Mouse (Mus musculus): ENCODE results near the gene Tec.

The Tec gene

GRCm38 (mm10) chr5:72868091-72868875 lies at the start of gene Tec:
Gene Tec (minus strand): TSS chr5:72868483.
- in situ Hi-C loops (cut with MboI, MseI), result no loop called here

- in situ Hi-C loops (cut with MboI, MseI), result no loop called here
These were observed 48.6 kb upstream of the Tec start for GRCm38 (mm10) chr5:72916851-72917250.

GRCm38 (mm10) chr5:72916048-72916447 lies 47.8 kb upstream of the Tec start:
- in situ Hi-C loops (cut with MboI, MseI), result no loop called here

GRCm38 (mm10) chr5:72914633-72915561 lies 46.6 kb upstream of the Tec start:
- in situ Hi-C loops (cut with MboI, MseI), result no loop called here

GRCm38 (mm10) chr5:72913648-72914557 lies 45.6 kb upstream of the Tec start, which contains the start of gene Slain2:
Gene Slain2 (plus strand): TSS chr5:72914304.
- in situ Hi-C loops (cut with MboI, MseI), result no loop called here

- in situ Hi-C loops (cut with MboI, MseI), result no loop called here
These were observed 43.0 kb upstream of the Tec start for GRCm38 (mm10) chr5:72911284-72911683.

GRCm38 (mm10) chr5:72910373-72910772 lies 42.1 kb upstream of the Tec start:
- in situ Hi-C loops (cut with MboI, MseI), result no loop called here

- in situ Hi-C loops (cut with MboI, MseI), result no loop called here
These were observed 41.1 kb upstream of the Tec start for GRCm38 (mm10) chr5:72909363-72909762.

- in situ Hi-C loops (cut with MboI, MseI), result no loop called here
These were observed 40.1 kb upstream of the Tec start for GRCm38 (mm10) chr5:72908324-72908936.

- in situ Hi-C loops (cut with MboI, MseI), result no loop called here
These were observed 39.1 kb upstream of the Tec start for GRCm38 (mm10) chr5:72907402-72907801.

GRCm38 (mm10) chr5:72904903-72905790 lies 36.9 kb upstream of the Tec start:
- in situ Hi-C loops (cut with MboI, MseI), result no loop called here

GRCm38 (mm10) chr5:72902876-72903516 lies 34.7 kb upstream of the Tec start:
- in situ Hi-C loops (cut with MboI, MseI), result no loop called here

GRCm38 (mm10) chr5:72902312-72902711 lies 34.0 kb upstream of the Tec start:
- in situ Hi-C loops (cut with MboI, MseI), result no loop called here

GRCm38 (mm10) chr5:72901866-72902265 lies 33.6 kb upstream of the Tec start:
- in situ Hi-C loops (cut with MboI, MseI), result no loop called here

GRCm38 (mm10) chr5:72899255-72899654 lies 31.0 kb upstream of the Tec start:
- in situ Hi-C loops (cut with MboI, MseI), result loop anchor here (10.0 kb wide), 1 partner anchor 486 kb away; no protein-coding TSS in a partner anchor

- in situ Hi-C loops (cut with MboI, MseI), result loop anchor here (10.0 kb wide), 1 partner anchor 487 kb away; no protein-coding TSS in a partner anchor
These were observed 29.7 kb upstream of the Tec start for GRCm38 (mm10) chr5:72897998-72898397.

GRCm38 (mm10) chr5:72896478-72897279 lies 28.4 kb upstream of the Tec start:
- in situ Hi-C loops (cut with MboI, MseI), result loop anchor here (10.0 kb wide), 1 partner anchor 488 kb away; no protein-coding TSS in a partner anchor

- in situ Hi-C loops (cut with MboI, MseI), result loop anchor here (10.0 kb wide), 1 partner anchor 490 kb away; no protein-coding TSS in a partner anchor
These were observed 27.0 kb upstream of the Tec start for GRCm38 (mm10) chr5:72895261-72895660.
